Mouse (Mus musculus) kidney, postnatal 36 days (tissue): Measurements from ENCODE around the gene Epn1.

ENCODE experiments used
- DNase-seq, 2 experiments: peaks; one replicate each; pipeline ENCODE4 v3.0.0; 2021 to 2022; ENCODE audit warnings: mixed read lengths in 2 of 2

Gene Epn1

GRCm38 (mm10) chr7:5092831-5093510, 12.9 kb downstream of the Epn1 start:
- no peak for DNase-seq

- DNase-seq: no peak
Measured at GRCm38 (mm10) chr7:5098769-5099168, 18.7 kb downstream of the Epn1 start.

- no peak for DNase-seq
Measured at GRCm38 (mm10) chr7:5099796-5100195, 19.8 kb downstream of the Epn1 start.

GRCm38 (mm10) chr7:5101066-5101663, 21.1 kb downstream of the Epn1 start:
- no peak for DNase-seq

GRCm38 (mm10) chr7:5102564-5102963, 22.5 kb downstream of the Epn1 start:
- DNase-seq: peak; percentile 27 to 53

GRCm38 (mm10) chr7:5108272-5108671, 28.2 kb downstream of the Epn1 start:
- DNase-seq: no peak

- DNase-seq: no peak
Measured at GRCm38 (mm10) chr7:5109301-5109700, 29.3 kb downstream of the Epn1 start.

GRCm38 (mm10) chr7:5112701-5113100, 32.7 kb downstream of the Epn1 start:
- no peak for DNase-seq

GRCm38 (mm10) chr7:5116850-5117249, 36.8 kb downstream of the Epn1 start, which contains the start of gene Rfpl4:
Rfpl4 (minus strand) TSS chr7:5116950.
- DNase-seq: no peak

- no peak for DNase-seq
Measured at GRCm38 (mm10) chr7:5125078-5125477, 45.0 kb downstream of the Epn1 start.

GRCm38 (mm10) chr7:5125549-5126406, 45.7 kb downstream of the Epn1 start, which contains the start of gene Rasl2-9:
Rasl2-9 (minus strand) TSS chr7:5125950.
- DNase-seq: peak; percentile 79 to 91
